16 mouse cellular contexts compared by ENCODE assay signal in the genomic region with DNA sequence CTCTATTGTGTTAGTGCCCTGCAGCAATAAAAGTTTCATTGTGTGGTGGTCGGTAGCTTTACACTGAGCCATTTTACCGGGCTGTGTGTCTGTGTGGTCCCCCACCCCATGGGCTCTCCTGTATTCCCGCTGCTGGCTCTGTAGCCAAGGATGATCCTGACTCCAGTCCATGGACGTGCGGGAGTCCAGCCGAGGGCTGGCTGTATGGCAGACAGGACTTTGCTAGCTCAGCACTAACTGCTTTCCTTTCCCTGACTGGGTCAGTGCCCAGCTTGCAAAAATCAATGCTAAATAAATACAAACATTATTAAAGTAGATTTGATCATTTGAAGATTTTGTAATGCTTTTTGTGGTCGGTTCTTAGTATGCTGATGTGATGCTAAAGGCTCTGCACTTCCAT.
"Had no signal": no experiment of that assay in that cellular context is flagged by ENCODE, and none has a peak within 500 bp of the region (broad histone marks: within the 10 kb centered on the region; RNA-seq: fewer than 3 reads in every experiment).

No protein-coding gene starts in this region.

- H3K9ac ChIP-seq: limb, embryonic 12.5 days; limb, embryonic 15.5 days; liver, embryonic 13.5 days had no signal

- H3K9me3 ChIP-seq: limb, embryonic 12.5 days; limb, embryonic 15.5 days; liver, embryonic 13.5 days had no signal

- H3K4me2 ChIP-seq: limb, embryonic 12.5 days; limb, embryonic 15.5 days; liver, embryonic 13.5 days; midbrain, embryonic 11.5 days had no signal

- H3K4me3 ChIP-seq: layer of hippocampus, adult 2 months; left cerebral cortex, adult 2 months; limb, embryonic 12.5 days; limb, embryonic 15.5 days; liver, embryonic 13.5 days had no signal

- DNase-seq: kidney, adult 9 months; layer of hippocampus, adult 9-11 months; liver, embryonic 13.5 days; lung, adult 2 months; lung, postnatal 14 days; lung, postnatal 4 days; midbrain, embryonic 14.5 days; thymus, adult 18-20 months; thymus, postnatal 14 days; thymus, postnatal 4 days had no signal

- H3K27me3 ChIP-seq: limb, embryonic 12.5 days; limb, embryonic 15.5 days; liver, embryonic 13.5 days had no signal

- H3K27ac ChIP-seq: kidney, postnatal 0 days; layer of hippocampus, adult 2 months; left cerebral cortex, adult 2 months; limb, embryonic 12.5 days; limb, embryonic 15.5 days; liver, embryonic 13.5 days had no signal
